Mouse (Mus musculus): ENCODE data around the gene Tfb1m. TPM values are rescaled to one million over a fixed set of nuclear protein-coding genes. Genes with fewer than 3 reads are reported as not detected.

Gene Tfb1m
- polyA plus RNA-seq, 1 experiment from 2014 or later, result 18.2 TPM

GRCm38 (mm10) chr17:3558356-3558870 lies 832 bp upstream of the Tfb1m start:
- H3K27me3 ChIP-seq (replicated peaks; ENCODE audit: control insufficient read depth, insufficient read depth, low read length), result no peaks in the 10 kb centered on the region
- H3K9me3 ChIP-seq (ENCODE audit: control insufficient read depth, low read length), result no peaks in the 10 kb centered on the region
- peaks cover 7% of the 10 kb centered on the region; the same call in 1 of the 2 replicates for H3K4me1 ChIP-seq (replicated peaks; ENCODE audit: control insufficient read depth, insufficient read depth, low read length)
- peak overlapping the region; percentile 48; the same call in 1 of the 2 replicates for H3K27ac ChIP-seq (ENCODE audit: low read depth)
- H3K9ac ChIP-seq (ENCODE audit: low read length), result no peak overlapping the region
- DNase-seq (ENCODE audit: low spot score), result no peak
- no peak for ATAC-seq (replicated peaks; ENCODE audit: low FRiP score, low TSS enrichment, low read depth)
- 77% methylated on average over 9 of the region's 9 CpGs for WGBS
- H3K4me2 ChIP-seq (ENCODE audit: low read length), result peak overlapping the region; percentile 56
- peak overlapping the region; percentile 56 for H3K4me3 ChIP-seq (ENCODE audit: low read depth, low read length)
- H3K36me3 ChIP-seq (ENCODE audit: control insufficient read depth, insufficient read depth, low read length), result 0 out of 2 replicates have a peak, but pooled peaks cover 5% of the 10 kb centered on the region

- no peak overlapping the region for H3K4me3 ChIP-seq (ENCODE audit: low read depth, low read length)
- no peak overlapping the region for H3K27ac ChIP-seq (ENCODE audit: low read depth)
Observed at GRCm38 (mm10) chr17:3556251-3556650, 1.3 kb downstream of the Tfb1m start.

DNA sequence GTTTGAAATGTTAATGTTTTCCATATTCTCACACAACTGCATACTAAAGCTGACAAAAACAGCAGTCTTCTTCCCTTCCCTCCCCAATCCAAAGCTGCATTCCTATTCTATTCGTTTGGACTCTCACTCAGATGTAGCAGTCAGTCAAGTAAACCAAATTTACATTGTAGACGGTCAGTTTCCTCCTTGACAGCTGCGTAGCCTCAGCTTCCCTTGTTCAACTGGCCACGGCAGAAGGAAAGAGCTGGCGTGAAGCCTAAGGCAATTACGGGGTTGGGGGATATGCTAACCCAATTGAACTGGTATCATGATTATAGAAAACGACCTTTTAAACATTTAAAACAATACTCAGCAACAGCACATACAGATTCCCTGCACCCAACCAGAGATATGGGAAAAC lies 9.9 kb downstream of the Tfb1m start:
- no peaks in the 10 kb centered on the region for H3K27me3 ChIP-seq (replicated peaks; ENCODE audit: control insufficient read depth, insufficient read depth, low read length)
- H3K27ac ChIP-seq (ENCODE audit: low read depth), result no peak overlapping the region
- H3K9ac ChIP-seq (ENCODE audit: low read length), result no peak overlapping the region
- ATAC-seq (replicated peaks; ENCODE audit: low FRiP score, low TSS enrichment, low read depth) (no peak), DNase-seq (ENCODE audit: low spot score) (no peak)
- WGBS, result 62% methylated on average over 7 of the region's 7 CpGs
- no peaks in the 10 kb centered on the region for H3K9me3 ChIP-seq (ENCODE audit: control insufficient read depth, low read length)
- no peak overlapping the region for H3K4me2 ChIP-seq (ENCODE audit: low read length)
- no peaks in the 10 kb centered on the region for H3K4me1 ChIP-seq (replicated peaks; ENCODE audit: control insufficient read depth, insufficient read depth, low read length)
- peaks cover 8% of the 10 kb centered on the region; the same call in 1 of the 2 replicates for H3K36me3 ChIP-seq (ENCODE audit: control insufficient read depth, insufficient read depth, low read length)
- H3K4me3 ChIP-seq (ENCODE audit: low read depth, low read length), result no peak overlapping the region

More at GRCm38 (mm10) chr17:3556251-3556650, 1.3 kb downstream of the Tfb1m start:
- H3K27me3 ChIP-seq (replicated peaks; ENCODE audit: control insufficient read depth, insufficient read depth, low read length), result no peaks in the 10 kb centered on the region
- DNase-seq (ENCODE audit: low spot score) (no peak), ATAC-seq (replicated peaks; ENCODE audit: low FRiP score, low TSS enrichment, low read depth) (no peak)
- H3K9me3 ChIP-seq (ENCODE audit: control insufficient read depth, low read length), result no peaks in the 10 kb centered on the region
- H3K4me2 ChIP-seq (ENCODE audit: low read length), result peak overlapping the region; percentile 72
- 53% methylated on average over 1 of the region's 1 CpGs for WGBS
- no peak overlapping the region for H3K9ac ChIP-seq (ENCODE audit: low read length)
- peaks cover 5% of the 10 kb centered on the region; the same call in 1 of the 2 replicates for H3K36me3 ChIP-seq (ENCODE audit: control insufficient read depth, insufficient read depth, low read length)
- H3K4me1 ChIP-seq (replicated peaks; ENCODE audit: control insufficient read depth, insufficient read depth, low read length), result peaks cover 7% of the 10 kb centered on the region; the same call in 1 of the 2 replicates

DNA sequence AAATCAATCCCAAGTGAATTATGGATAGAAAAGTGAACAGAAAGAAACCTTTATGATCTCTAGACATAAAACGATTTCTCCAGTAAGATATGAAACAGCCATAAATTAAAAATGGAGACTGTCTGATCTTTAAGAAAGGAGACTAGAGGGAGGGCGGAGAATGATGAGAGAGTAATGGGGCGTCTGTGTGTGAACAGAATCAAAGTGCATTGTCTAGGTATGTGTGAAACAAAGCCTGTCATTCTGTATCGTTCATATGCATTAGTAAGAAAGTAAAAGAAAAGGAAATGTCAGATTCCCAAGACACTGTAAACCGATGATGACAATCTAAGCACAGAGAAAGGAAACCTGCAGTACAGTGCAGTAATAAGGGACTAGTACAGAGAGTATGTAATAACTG lies 16.5 kb downstream of the Tfb1m start:
- no peak overlapping the region for H3K9ac ChIP-seq (ENCODE audit: low read length)
- no peaks in the 10 kb centered on the region for H3K4me1 ChIP-seq (replicated peaks; ENCODE audit: control insufficient read depth, insufficient read depth, low read length)
- H3K27ac ChIP-seq (ENCODE audit: low read depth), result no peak overlapping the region
- ATAC-seq (replicated peaks; ENCODE audit: low FRiP score, low TSS enrichment, low read depth), result no peak
- 78% methylated on average over 5 of the region's 5 CpGs for WGBS
- no peak overlapping the region for H3K4me2 ChIP-seq (ENCODE audit: low read length)
- no peak for DNase-seq (ENCODE audit: low spot score)
- peaks cover 25% of the 10 kb centered on the region for H3K36me3 ChIP-seq (ENCODE audit: control insufficient read depth, insufficient read depth, low read length)
- H3K27me3 ChIP-seq (replicated peaks; ENCODE audit: control insufficient read depth, insufficient read depth, low read length), result no peaks in the 10 kb centered on the region
- H3K9me3 ChIP-seq (ENCODE audit: control insufficient read depth, low read length), result no peaks in the 10 kb centered on the region
- no peak overlapping the region for H3K4me3 ChIP-seq (ENCODE audit: low read depth, low read length)

- 92% methylated on average over 2 of the region's 2 CpGs for WGBS
- ATAC-seq (replicated peaks; ENCODE audit: low FRiP score, low TSS enrichment, low read depth) (no peak), DNase-seq (ENCODE audit: low spot score) (no peak)
- H3K9me3 ChIP-seq (ENCODE audit: control insufficient read depth, low read length), result no peaks in the 10 kb centered on the region
- no peak overlapping the region for H3K9ac ChIP-seq (ENCODE audit: low read length)
- no peaks in the 10 kb centered on the region for H3K4me1 ChIP-seq (replicated peaks; ENCODE audit: control insufficient read depth, insufficient read depth, low read length)
- H3K4me2 ChIP-seq (ENCODE audit: low read length), result no peak overlapping the region
- no peak overlapping the region for H3K27ac ChIP-seq (ENCODE audit: low read depth)
- no peaks in the 10 kb centered on the region for H3K27me3 ChIP-seq (replicated peaks; ENCODE audit: control insufficient read depth, insufficient read depth, low read length)
- no peak overlapping the region for H3K4me3 ChIP-seq (ENCODE audit: low read depth, low read length)
- peaks cover 30% of the 10 kb centered on the region for H3K36me3 ChIP-seq (ENCODE audit: control insufficient read depth, insufficient read depth, low read length)
Observed at GRCm38 (mm10) chr17:3540304-3540703, 17.3 kb downstream of the Tfb1m start.

DNA sequence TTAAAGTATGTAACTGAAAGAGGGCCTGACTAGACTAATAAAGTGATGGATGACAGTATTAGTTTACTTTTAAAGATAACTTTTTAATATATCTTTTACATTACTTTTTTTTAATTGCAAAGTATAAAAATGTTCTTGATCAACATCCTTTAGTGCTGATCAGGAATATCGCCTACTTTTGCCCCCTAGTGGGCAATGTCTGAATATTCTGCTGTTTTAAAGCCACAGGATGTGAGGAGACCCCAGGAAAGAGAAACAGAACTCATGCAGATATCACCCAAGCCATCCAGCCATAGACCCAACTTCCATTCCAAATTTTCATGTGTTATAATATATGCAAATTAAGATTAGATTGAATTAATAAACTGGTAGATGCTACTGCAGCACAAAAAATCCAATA lies 24.2 kb downstream of the Tfb1m start:
- Histone ChIP-seq H3K4me3 (ENCODE audit: low read depth, low read length) (no peak overlapping the region), H3K36me3 (ENCODE audit: control insufficient read depth, insufficient read depth, low read length) (peaks cover 8% of the 10 kb centered on the region; the same call in 1 of the 2 replicates), H3K27me3 (replicated peaks; ENCODE audit: control insufficient read depth, insufficient read depth, low read length) (no peaks in the 10 kb centered on the region), H3K9ac (ENCODE audit: low read length) (no peak overlapping the region), H3K27ac (ENCODE audit: low read depth) (no peak overlapping the region), H3K9me3 (ENCODE audit: control insufficient read depth, low read length) (no peaks in the 10 kb centered on the region), H3K4me2 (ENCODE audit: low read length) (no peak overlapping the region), H3K4me1 (replicated peaks; ENCODE audit: control insufficient read depth, insufficient read depth, low read length) (no peaks in the 10 kb centered on the region)
- 23% methylated on average over 1 of the region's 1 CpGs for WGBS
- ATAC-seq (replicated peaks; ENCODE audit: low FRiP score, low TSS enrichment, low read depth) (no peak), DNase-seq (ENCODE audit: low spot score) (peak; percentile 44)

GRCm38 (mm10) chr17:3532254-3532653 lies 25.3 kb downstream of the Tfb1m start, which contains the start of gene Cldn20:
TSS of gene Cldn20 (plus strand) at chr17:3532554.
- Histone ChIP-seq H3K4me3 (ENCODE audit: low read depth, low read length) (no peak within 1 kb of the TSS), H3K9ac (ENCODE audit: low read length) (no peak within 1 kb of the TSS), H3K27ac (ENCODE audit: low read depth) (no peak within 1 kb of the TSS), H3K27me3 (replicated peaks; ENCODE audit: control insufficient read depth, insufficient read depth, low read length) (no peaks in the 10 kb centered on the region), H3K9me3 (ENCODE audit: control insufficient read depth, low read length) (no peaks in the 10 kb centered on the region), H3K4me1 (replicated peaks; ENCODE audit: control insufficient read depth, insufficient read depth, low read length) (no peaks in the 10 kb centered on the region), H3K36me3 (ENCODE audit: control insufficient read depth, insufficient read depth, low read length) (peaks cover 8% of the 10 kb centered on the region; the same call in 1 of the 2 replicates), H3K4me2 (ENCODE audit: low read length) (no peak within 1 kb of the TSS)
- DNase-seq (ENCODE audit: low spot score) (no peak), ATAC-seq (replicated peaks; ENCODE audit: low FRiP score, low TSS enrichment, low read depth) (no peak)
- 96% methylated on average over 4 of the region's 4 CpGs for WGBS

- no peak overlapping the region for H3K4me2 ChIP-seq (ENCODE audit: low read length)
- H3K4me1 ChIP-seq (replicated peaks; ENCODE audit: control insufficient read depth, insufficient read depth, low read length), result no peaks in the 10 kb centered on the region
- no peak overlapping the region for H3K9ac ChIP-seq (ENCODE audit: low read length)
- no peaks in the 10 kb centered on the region for H3K27me3 ChIP-seq (replicated peaks; ENCODE audit: control insufficient read depth, insufficient read depth, low read length)
- ATAC-seq (replicated peaks; ENCODE audit: low FRiP score, low TSS enrichment, low read depth), result no peak
- no peak overlapping the region for H3K27ac ChIP-seq (ENCODE audit: low read depth)
- DNase-seq (ENCODE audit: low spot score), result peak; percentile 28
- 74% methylated on average over 1 of the region's 1 CpGs for WGBS
- no peaks in the 10 kb centered on the region for H3K9me3 ChIP-seq (ENCODE audit: control insufficient read depth, low read length)
- no peak overlapping the region for H3K4me3 ChIP-seq (ENCODE audit: low read depth, low read length)
- H3K36me3 ChIP-seq (ENCODE audit: control insufficient read depth, insufficient read depth, low read length), result peaks cover 8% of the 10 kb centered on the region; the same call in 1 of the 2 replicates
Observed at GRCm38 (mm10) chr17:3531641-3532040, 25.9 kb downstream of the Tfb1m start.

DNA sequence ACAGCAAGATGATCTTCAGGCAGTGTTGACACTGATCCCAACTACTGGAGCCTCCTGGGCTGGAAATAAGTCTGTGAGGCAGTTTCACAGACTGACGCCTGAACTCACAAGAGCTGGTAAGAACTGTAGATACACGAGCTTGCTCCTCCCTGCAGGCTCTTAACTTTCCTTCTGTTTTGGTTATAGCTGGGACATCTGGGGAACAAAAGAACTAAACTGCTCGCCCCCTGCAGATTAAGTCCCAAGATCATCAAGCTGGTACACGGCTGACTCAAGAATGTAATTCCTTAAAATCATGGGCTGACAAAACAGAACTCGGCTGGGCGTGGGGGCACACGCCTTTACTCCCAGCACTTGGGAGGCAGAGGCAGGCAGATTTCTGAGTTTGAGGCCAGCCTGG lies 27.0 kb downstream of the Tfb1m start:
- peaks cover 6% of the 10 kb centered on the region; the same call in 1 of the 2 replicates for H3K36me3 ChIP-seq (ENCODE audit: control insufficient read depth, insufficient read depth, low read length)
- no peak overlapping the region for H3K4me2 ChIP-seq (ENCODE audit: low read length)
- H3K27ac ChIP-seq (ENCODE audit: low read depth), result no peak overlapping the region
- no peak overlapping the region for H3K9ac ChIP-seq (ENCODE audit: low read length)
- H3K9me3 ChIP-seq (ENCODE audit: control insufficient read depth, low read length), result no peaks in the 10 kb centered on the region
- ATAC-seq (replicated peaks; ENCODE audit: low FRiP score, low TSS enrichment, low read depth) (no peak), DNase-seq (ENCODE audit: low spot score) (no peak)
- no peaks in the 10 kb centered on the region for H3K27me3 ChIP-seq (replicated peaks; ENCODE audit: control insufficient read depth, insufficient read depth, low read length)
- H3K4me3 ChIP-seq (ENCODE audit: low read depth, low read length), result no peak overlapping the region
- no peaks in the 10 kb centered on the region for H3K4me1 ChIP-seq (replicated peaks; ENCODE audit: control insufficient read depth, insufficient read depth, low read length)
- WGBS, result 79% methylated on average over 7 of the region's 7 CpGs
